Mouse (Mus musculus) G1E-ER4 (cell line): ENCODE data around the gene Mrps25. TPM values are rescaled to one million over a fixed set of nuclear protein-coding genes. Genes with fewer than 3 reads are reported as not detected.

ENCODE experiments used
- GATA1 ChIP-seq: IDR thresholded peaks from one replicate; pipeline ENCODE4 v1.8.0; 2012; ENCODE audit warnings: low read length, inconsistent platforms
- polyA plus RNA-seq: library from polyadenylated mRNA; stranded (reverse); fragments of >175 nt; gene quantifications from 2 replicates; pipeline ENCODE4 v1.2.3, GENCODE M21; 2012

The Mrps25 gene
- polyA plus RNA-seq = 12.9 and 14.2 TPM in 2 replicates

GRCm38 (mm10) chr6:92183621-92184131, at the start of gene Mrps25:
Mrps25 (minus strand) TSS chr6:92184033.
- TF ChIP-seq GATA1 = no peak

DNA sequence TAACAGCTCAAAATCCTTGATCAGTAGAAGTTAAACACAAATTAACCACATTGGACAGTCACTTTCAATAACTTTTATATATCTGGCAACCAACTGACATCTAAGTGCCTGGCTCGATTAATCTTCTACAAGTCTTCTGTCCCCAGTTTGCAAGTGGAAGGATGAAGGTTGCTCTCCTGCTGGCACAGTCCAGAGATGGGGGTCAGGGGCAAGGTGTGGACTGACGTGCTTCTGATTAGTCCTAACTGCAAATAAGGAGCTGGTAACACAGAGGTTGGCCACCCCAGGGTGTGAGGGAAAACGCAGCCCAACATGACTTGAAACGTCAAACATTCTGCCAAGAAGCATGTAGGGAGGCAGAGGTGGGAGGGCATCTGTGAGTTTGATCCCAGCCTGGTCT, 47.9 kb upstream of the Mrps25 start:
- TF ChIP-seq GATA1 = no peak

DNA sequence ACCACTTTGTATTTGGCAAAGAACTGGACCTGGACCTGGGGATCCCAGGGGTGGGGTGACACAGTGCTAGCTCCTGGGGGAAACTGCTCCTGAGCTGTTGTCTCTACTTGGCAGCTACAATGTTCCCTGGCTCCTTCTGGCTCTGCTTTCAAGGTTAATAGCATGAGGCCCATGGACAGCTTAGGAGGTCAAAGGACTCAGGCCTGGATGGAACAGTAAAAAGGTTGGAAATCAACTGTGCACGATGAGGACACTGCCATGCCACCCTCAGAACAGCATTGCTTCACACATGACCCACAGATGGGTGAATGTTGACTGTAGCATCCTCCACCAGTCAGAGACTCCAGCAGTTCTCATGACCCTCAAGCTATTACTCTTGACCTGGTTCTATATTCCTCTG, 47.5 kb upstream of the Mrps25 start:
- no peak for TF ChIP-seq GATA1

DNA sequence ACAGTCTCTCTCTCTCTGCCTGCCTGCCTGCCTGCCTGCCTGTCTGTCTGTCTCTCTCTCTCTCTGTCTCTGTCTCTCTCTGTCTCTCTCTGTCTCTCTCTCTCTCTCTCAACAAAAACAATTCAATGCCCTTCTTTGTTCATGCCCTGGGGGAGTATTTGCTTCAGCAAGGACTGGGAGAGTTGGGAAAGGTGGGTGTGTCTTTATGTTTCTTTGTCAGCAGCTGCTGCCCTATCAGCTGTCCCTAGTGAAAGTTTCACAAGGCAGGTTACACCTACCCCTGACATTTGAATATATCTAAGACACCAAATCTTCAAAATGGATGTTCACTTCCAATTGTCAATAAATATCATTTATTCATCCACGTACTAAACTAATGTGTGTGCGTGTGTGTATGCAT, 45.8 kb upstream of the Mrps25 start:
- TF ChIP-seq GATA1 = no peak

DNA sequence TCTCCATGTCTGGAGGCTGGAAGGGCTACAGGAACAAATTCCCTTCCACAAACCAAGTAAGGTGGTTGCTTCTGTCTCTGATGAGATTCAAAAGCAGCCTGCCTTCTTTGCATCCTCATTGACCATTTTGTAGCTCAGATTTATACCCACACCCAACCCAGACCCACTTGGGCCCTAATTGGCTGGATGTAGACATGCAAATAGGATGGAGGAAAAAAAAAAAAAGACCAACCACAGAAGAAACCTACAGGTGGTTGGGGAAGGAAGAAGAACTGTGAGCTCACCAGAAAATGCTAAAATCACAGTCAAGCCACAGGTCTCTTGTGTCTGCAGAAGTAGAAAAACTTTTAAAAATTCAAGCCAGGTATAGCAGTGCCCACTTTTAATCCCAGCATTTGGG, 45.3 kb upstream of the Mrps25 start:
- no peak for TF ChIP-seq GATA1

DNA sequence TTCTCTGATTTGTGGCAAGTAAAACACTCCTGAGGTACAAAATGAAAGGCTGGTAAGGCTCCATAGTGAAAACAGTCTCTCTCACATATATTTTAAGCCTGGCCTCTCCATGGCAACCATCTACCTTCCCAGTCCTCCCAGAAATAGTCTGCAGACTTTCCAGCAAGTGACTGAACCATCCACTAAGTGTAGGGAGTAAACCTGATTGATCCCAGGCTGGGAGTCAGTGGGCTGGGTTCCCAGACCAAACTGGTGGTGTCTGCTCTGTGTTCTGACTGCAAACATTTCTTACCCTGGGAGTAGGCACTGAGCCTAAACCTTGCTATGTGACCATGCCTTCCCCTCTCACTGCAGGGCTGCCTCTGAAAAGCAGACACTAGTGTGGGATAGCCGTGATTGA, 41.1 kb upstream of the Mrps25 start:
- TF ChIP-seq GATA1 = no peak

DNA sequence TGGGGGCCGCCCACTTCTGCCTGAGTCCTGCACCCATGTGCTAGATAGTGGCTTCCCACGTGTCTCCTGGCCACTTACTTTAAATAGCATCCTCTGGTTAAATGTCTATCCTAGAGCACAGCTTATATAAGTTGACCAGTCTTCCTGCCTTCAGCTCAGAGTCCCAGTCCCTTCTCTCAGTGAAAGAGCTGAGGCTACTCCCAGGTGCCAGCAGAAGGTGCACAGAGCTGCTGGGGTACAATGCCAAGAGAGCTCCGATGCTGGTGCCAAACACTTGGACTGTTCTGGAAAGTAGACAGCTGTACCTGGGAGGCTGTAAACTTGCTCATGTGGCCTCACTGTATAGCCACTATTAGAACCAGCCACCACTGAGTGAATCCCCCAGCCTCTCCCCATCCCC, 38.2 kb upstream of the Mrps25 start:
- TF ChIP-seq GATA1 = no peak

GRCm38 (mm10) chr6:92221604-92222003, 37.8 kb upstream of the Mrps25 start:
- TF ChIP-seq GATA1 = no peak

- no peak for TF ChIP-seq GATA1
Observed at GRCm38 (mm10) chr6:92219445-92219844, 35.6 kb upstream of the Mrps25 start.

GRCm38 (mm10) chr6:92214773-92215449, 31.1 kb upstream of the Mrps25 start, which contains the start of gene Rbsn:
Rbsn (minus strand) TSS chr6:92214925.
- TF ChIP-seq GATA1 = no peak

GRCm38 (mm10) chr6:92214055-92214772, 30.4 kb upstream of the Mrps25 start:
- no peak for TF ChIP-seq GATA1

DNA sequence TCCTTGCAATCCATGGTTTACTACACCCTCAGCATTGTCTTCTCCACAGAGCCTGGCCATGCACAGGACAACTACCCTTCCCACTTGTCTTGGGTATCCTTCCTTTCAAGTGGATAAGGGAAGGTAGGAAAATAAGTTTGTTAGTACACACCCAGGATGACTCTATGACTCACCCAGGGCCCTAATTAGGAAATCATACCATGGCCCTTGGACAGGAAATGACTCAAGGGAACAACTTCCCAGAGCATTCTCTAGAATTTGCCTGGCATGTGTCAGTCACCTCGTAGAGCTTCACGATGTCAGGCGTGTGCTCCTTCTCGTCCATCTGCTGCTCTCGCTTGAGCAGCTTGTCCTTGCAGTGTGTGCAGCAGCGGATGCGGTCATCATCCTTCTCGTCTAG, 15.6 kb upstream of the Mrps25 start:
- no peak for TF ChIP-seq GATA1

DNA sequence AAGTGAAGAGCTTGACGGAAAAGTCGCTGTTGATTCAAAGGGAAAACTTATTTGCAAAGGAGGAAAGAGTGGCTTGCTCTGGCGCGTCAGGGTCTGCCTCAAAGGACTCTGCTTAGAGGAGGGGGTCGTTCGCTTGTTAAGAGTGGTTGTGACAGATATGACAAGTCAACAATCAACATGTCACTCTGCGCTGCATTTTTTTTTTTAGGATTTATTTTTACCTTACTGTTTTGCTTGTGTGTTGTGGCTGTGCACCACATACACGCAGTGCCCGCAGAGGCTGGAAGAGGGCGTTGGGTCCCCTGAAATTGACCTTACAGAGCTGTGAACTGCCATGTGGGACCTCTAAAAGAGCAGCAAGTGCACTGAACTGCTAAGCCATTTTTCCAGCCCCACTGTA, 345 bp upstream of the Mrps25 start:
- no peak for TF ChIP-seq GATA1

DNA sequence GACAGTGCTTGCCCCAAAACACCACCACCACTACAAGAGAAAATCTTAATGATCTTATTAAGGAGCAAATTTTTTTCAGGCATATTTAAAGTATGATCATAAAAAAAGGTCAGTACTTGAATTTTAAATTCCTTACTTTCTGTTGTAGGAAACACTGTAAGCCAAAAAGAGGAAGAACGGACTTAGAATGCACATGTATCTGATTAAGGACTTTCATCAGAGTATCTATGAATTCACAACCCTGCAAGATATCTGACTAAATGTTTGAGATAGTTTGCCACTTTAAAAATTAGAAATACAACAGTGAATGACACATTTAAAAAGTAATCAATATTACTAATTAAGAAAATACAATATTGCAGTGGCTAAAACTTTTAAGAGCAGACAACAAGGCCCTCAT, 7.4 kb downstream of the Mrps25 start:
- no peak for TF ChIP-seq GATA1

GRCm38 (mm10) chr6:92162724-92163123, 21.1 kb downstream of the Mrps25 start:
- TF ChIP-seq GATA1 = no peak

- TF ChIP-seq GATA1 = no peak
Observed at GRCm38 (mm10) chr6:92158801-92159200, 25.0 kb downstream of the Mrps25 start.

DNA sequence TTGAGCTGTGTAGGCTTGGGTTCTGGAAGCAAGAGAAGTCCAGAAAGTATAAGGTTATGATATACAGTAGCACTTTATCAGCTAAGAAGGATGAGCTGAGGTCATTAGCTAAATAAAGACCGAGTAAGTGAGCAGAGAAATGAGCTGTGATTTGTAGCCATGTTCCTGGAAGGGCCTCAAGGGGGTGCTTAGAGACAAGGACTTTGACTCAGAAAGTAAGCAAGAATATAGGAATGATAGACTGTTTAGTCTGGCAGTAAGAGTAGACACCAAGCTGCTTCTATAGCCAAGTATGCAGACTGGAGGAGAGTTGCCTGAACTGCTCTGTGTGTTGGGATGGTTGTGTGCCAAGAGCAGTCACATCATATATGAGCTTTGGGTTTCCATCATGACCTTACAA, 30.1 kb downstream of the Mrps25 start:
- TF ChIP-seq GATA1 = no peak

DNA sequence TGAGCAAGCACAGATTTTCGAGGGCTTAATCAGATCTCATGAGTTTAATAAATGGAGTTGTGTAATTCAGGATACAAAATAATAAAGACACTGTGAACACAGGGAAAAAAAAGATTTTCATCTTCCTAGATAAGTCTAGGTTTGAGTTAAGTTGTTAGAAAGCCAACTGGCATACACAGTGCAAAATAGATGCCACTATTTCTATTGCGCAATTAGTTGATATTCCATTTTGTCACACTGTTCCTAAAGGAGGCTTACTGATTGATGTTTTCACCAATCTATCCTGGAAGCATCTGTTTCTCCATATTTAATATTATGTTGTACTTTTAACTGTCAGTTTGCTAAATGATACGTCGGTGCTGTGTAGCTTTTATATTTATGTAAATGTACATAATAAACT, 38.0 kb downstream of the Mrps25 start:
- TF ChIP-seq GATA1 = no peak
